Mouse (Mus musculus) skeletal muscle tissue, adult 2 months (tissue): ENCODE data around the gene Tmem33.

ENCODE experiments used
- DNase-seq: peaks from one replicate; pipeline ENCODE4 v3.0.0-alpha.2; 2012; ENCODE audit warnings: low read depth, low spot score

Tmem33 gene

DNA sequence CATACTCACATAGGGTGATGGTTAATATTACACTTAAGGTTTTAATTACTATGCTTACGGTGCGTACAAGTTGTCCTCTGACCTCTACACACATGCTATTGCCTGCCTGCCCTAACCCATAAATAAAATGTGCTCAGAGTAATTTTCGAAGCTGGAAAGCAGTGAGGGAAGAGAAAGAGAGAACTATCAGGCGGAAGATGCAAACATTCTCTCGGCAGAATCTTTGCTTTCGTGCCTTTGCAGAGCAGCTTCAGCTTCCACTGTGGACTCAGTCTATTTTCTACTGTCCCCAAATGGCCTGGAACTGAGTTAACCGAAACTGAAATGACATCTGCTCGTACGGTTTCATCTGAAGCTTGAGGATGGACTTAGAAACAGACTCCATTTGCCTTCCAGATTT is 1.9 kb upstream of the Tmem33 start:
- no peak for DNase-seq

DNA sequence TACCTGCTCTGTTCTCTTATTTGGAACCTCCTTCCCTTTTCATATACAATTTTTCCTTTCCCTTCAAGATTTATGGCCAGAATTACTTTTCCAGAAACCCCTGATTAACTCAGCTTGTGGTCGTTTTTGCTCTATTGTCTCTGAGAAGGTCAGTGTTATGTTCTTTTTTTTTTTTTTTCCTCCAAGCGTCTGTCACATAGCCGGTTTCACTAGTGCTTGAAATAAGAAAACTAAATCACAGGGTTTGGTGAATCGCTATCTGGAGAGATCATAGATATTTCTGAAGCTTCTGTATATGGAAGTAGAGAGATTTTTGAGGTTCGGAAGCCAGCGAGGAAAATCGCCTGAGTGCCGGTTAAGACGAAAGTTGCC is 220 bp upstream of the Tmem33 start:
- no peak for DNase-seq

DNA sequence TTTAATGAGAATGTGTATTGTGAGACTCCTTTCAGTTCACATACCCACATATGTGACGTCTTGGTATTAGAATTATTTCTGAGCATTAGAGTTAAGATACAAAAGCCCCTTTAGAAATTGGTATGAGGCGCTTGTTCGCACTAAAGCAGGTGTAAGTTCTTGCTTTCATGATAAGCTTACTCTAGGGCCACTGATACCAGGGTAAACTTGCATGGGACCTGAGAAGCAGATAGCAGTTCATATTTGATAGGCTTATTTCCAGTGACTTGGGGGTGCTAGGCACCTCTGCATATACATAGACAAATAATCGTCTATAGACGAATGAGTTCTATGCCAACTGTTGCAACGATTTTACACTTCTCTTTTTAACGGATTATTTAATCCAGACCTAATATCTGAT is 2.6 kb downstream of the Tmem33 start:
- DNase-seq: no peak

DNA sequence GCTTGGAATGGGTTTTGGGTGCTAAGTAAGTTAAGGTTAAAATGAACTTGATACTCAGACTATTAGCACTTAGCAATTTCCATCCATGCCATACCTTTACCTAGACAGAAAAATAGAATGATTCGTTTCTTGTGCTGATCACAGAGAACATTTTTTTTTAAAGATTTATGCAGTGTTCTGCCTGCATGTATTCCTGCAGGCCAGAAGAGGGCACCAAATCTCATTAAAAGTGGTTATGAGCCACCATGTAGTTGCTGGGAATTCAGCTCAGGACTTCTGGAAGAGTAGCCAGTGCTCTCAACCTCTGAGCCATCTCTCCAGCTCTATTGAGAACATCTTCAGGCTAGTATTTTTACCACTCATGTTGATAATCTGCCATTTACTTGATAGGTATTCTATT is 5.7 kb downstream of the Tmem33 start:
- DNase-seq: no peak

DNA sequence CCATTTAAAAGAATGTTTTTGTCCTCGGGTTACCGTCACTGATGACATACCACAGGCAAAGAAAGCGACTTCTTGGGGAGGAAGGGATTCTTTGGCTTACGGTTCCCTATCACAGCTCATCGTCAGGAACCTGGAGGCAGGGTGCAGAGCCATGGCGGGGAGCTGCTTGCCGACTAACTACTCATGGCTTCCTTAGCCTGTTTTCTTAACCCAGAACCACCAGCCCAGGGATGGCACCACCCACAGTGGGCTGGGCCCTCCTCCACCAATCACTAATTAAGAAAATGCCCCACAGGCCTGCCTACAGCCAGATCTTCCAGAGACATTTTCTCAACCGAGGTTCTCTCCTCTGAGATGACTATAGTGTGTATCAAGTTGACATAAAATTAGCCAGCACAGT is 8.9 kb downstream of the Tmem33 start:
- no peak for DNase-seq

DNA sequence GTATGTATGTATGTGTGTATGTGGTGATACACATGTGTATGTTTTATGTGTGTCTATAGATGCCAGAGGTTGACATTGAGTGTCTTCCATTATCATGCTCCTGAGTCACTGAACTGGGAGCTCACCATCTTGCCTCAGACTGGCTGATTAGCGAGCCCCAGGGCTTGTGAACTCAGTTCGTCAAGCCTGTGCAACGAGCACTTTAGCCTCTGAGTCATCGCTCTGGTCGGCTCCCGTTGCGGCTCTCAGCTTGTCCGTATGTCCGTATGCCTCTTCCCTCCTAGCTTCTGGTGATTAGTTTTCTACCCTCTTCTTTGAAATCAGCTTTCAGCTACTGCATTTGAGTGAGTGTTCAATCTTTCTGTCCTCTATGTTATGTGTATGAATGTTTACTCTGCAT is 19.0 kb downstream of the Tmem33 start:
- no peak for DNase-seq

DNA sequence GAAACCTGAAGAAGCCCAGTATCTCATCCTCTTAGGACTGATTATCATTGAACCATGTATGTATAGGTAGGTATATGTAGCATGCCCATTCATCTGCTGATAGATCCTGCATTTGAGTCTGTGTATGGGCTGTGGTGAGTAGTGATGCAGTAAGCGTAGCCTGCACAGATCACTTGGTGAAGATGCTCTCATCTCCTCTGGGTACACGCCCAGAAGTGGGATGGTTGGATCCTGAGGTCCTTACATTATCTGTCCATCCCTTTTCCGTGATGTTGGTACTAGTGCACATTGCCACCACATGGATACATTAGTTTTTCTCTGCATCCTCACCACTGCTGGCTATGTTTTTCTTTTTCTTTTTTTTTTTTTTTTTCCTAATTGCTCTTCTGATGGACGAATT is 19.5 kb downstream of the Tmem33 start:
- DNase-seq: no peak

DNA sequence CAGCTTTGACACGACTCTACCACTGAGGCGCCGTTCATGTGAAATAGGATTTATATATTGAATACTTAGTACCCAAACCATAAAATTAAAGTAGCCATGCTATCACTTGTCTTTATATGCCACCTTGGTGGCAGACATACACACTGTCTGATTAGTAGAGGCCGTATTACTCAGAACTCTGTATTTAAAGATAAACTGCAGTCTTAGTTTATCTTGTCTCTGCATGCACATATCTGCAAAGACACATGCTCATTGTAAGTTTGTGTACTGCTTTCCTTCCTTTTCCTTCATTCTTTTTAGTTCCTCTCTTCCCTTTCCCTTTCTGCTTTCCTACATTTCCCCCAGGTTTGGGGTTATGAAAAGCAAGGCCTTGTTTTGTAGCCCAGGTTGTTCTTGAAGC is 20.0 kb downstream of the Tmem33 start:
- no peak for DNase-seq

DNA sequence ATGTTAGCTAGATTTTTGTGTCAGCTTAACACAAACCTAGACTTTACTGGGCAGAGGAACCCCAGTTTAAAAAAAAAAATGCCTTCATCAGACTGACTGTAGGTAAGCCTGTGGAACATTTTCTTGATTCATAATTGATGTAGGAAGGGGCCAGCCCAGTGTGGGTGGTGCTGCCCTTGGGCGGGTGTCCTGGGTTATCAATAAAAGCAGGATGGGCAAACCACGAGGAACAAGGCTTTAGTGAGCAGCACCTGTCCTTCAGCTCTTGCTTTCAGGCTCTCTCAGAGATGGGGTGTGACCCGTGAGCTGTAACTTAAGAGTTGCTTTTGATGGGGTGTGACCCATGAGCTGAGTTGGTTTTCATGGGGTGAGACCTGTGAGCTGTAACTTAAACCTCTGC is 34.7 kb downstream of the Tmem33 start:
- DNase-seq: no peak

DNA sequence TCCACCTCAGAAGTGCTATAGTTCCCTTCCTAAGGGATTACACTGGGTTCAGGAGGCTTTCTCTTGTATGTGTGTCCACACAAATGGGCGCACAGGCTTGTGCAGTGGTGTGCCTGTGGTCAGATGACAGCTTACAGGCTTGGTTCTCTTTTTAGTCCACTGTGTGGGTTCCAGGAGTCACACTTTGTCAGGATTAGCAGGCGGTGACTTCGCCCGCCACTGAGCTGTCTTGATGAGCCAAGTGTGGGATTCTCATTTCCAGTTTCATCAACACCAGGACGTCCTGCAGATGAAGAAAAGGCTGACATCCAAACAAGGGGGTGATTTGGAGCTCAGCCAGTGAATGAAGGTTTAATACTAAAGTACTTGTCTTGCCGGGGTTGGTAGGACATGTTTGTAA is 35.3 kb downstream of the Tmem33 start:
- DNase-seq: no peak

DNA sequence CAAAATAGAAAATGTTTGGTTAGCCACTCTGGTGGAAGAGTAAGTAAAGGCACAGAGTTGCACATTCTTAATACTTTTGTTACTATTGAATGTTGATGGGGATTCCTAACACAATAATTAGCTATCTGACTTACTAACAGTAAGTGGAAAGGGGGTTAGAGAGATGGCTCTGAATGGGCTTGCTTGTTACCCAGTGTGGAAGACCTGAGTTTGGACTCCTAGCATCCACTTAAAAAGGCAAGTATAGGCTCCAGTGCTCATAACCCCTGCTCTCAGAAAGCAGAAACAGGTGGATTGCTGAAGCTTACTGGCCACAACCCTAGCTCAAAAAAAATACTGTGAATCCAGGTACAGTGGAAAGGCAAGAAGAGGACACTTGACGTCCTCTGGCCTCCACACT is 35.8 kb downstream of the Tmem33 start:
- no peak for DNase-seq

DNA sequence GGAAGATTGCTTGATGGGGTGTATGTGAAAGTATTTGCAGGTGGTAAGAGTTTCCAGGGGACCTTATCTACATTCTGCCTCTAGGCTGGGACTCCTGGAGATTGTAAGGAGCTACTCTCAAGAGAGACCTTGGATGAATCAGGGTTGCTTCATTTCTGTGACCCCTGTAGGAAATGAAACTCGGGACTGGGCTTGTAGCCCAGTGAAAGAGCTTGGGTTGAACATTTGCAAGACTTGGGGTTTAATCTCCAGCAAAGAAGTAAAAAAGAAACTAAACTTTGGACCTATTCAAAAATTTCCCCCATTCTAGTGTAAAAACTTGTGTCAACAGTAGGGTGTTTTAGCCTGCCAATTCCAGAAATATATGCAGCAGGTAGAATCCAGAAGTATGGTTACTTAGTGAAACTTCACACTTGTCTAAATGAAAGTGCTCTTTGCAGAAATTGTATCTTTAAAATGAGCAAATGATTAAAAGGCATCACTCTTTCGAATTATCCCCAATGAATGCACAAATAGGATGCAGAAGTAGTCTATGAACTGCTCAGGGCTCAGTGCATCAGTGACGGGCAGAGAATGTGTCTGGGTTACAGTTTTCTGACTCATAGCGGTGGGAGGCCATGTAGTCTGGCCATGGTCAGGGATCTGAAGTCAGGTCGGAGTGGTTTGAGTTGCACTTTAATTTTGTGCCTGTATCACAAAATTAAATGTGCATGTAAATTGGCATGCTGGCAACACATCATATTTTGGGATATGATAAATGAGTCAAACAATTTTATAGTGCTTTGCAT is 36.9 kb downstream of the Tmem33 start:
- no peak for DNase-seq

DNA sequence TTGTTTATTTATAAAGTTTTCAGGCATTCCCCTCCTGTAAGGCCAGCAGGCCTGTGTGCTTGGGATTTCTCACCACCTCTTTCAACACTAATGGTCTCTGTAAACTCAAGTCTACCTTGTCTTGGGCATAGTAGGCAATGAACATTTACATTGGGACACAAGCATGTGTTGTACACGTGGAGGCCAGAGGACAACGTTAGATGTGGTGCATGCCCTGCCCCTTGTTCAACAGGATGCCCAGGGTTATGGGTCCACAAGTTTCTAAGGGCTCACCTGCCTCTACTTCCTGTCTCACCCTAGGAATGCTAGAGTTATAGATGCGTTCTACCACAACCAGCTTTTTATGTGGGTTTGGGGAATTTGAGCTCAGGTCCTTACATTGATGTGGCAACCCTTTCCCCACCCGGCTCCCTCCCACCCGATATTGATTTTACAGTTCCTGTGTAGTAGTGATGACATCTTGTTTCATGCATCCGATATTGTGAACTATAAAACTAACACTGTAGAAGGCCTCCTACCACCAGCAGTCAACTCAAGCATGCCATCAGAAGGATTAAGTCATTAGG is 39.6 kb downstream of the Tmem33 start:
- no peak for DNase-seq

DNA sequence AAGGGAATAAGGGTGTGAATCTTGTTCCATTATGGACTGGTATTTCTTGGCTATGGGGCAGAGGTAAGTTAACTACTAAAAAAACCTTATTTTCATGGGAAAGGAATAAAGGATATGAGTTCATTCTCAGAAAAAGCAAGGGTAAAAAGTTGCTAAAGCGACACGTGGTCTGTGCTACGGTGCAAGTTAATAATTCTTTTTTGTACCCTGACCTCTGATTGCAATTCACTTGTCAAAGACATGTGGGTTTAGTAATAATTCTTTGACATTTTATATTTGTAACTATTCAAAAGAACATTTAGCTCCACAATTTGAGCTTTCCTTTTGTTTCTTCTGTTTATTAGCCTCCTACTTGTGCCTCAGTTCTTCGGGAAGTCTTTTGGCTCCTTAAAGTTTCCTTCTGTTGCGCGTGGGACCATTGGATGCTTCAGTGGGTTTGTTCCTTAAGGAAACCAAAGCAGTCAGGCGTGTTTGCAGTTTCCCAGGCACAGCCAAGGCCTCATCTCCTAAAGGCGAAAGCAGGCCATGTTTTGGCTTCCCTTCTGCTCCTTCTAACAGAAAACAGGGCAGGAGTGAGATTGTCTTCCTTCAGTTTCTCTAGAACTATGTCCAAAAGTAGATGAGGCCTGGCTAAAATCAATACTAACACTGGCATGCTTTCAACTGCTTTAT is 40.7 kb downstream of the Tmem33 start:
- no peak for DNase-seq

DNA sequence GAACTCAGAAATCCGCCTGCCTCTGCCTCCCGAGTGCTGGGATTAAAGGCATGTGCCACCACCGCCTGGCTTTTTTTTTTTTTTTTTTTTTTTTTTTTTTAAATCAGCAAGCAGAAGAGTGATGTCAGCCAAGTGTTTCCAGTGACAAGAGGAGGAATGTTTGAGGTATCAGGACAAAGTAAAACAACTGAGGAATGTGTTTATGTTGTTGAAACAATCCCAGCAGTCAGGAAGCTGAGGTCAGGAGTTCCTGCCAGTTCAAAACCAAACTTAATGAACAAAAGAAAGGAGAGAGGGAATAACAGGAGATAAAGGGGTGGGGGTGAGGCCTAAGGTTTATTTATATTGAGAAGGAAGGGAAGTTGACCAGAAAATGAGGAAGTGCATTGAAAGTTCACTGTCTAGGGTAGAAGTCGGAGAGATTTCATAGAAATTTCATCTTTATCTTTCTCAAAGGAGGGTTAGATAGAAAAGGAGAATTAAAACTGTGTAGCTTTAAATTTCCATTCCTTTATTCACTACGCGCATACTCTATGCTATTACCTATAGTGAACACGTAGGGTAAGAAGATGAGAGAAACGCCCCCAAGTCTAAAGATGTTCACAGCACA is 41.5 kb downstream of the Tmem33 start:
- DNase-seq: no peak

DNA sequence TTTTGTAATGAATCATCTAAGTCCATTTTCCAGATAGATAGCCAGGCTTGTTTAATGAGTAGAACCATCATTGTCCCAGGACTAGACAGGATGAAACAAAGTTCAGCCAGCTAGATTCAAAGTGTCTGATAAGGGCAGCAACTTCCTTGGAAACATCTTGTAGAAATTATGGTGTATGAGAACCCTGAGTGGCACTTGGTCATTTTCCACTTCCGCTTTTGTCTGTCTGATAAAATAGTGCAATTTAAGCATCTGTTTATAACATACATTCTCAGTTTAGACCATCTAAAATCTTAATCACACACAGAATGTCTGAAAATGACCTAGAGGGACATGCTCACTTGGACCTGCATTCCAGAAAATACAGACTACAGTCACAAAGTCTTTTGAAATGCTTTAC is 43.5 kb downstream of the Tmem33 start:
- DNase-seq: no peak

DNA sequence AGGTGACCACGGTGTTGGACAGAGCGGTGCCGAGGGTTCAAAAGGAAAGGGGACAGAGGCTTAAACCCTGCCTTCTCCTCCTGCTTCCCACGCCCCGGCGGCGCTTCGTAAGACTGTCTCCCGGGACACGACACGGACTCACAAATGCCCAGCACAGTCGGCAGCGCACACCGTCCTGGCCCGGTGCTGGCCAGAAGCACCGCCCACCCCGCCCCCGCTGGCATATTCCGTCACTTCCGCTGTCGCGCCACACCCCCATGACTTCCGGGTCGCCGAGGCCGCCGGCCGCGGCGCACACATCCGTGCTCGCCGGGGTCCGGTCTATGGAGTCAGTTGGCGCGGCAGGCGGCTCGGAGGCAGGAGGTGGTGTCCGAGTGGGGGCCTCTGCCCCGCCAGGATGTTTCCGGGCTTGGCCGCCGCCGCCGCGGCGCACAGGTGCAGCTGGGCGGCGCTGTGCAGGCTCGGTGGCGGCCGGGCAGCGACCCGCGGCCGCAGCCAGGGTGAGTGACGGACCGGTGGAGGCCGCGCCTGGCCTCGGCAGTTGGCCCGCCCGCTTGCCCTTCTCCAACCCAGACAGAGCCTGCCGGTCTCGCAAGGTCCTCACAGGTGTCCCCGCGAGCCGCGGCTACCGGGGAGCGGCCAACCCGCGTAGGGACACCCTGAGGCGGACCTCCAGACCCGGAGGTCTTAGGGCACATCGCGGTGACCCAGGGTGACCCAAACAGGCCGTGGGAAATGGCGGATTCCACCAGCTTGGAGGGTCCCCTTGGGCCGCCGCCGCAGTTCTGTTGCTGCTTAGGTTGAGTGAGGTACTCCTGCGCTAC is 46.5 kb downstream of the Tmem33 start, which contains the start of gene Slc30a9:
Gene Slc30a9, plus strand, starts transcription at position 258 of the 824 bp plus-strand sequence.
- peak; percentile 83 for DNase-seq

DNA sequence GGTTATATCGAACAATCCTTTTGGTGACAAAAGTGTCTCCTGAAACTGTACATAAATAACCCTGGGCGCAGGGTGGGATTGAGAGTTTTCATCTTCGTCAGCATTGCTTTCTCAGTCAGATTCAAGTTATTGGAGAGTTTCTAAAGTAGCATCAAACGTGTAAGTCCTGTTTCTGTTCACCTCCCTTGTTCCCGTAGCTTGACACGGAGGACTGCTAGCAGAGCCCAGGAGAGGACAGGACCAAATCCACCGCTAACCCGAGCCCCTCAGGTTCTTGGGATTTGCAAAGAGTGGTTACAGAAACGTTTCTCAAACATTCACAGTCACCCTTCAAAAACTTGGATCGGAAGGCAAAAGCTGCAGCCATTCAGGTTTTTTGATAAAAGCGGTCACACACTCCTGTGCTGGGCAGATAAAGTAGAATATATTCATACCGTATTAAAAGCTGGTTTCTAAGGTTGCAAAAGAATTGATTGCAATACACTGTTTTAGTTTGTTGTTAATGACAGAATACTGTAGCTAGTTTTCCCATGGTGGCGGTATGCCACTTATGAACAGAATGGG is 47.4 kb downstream of the Tmem33 start:
- no peak for DNase-seq

DNA sequence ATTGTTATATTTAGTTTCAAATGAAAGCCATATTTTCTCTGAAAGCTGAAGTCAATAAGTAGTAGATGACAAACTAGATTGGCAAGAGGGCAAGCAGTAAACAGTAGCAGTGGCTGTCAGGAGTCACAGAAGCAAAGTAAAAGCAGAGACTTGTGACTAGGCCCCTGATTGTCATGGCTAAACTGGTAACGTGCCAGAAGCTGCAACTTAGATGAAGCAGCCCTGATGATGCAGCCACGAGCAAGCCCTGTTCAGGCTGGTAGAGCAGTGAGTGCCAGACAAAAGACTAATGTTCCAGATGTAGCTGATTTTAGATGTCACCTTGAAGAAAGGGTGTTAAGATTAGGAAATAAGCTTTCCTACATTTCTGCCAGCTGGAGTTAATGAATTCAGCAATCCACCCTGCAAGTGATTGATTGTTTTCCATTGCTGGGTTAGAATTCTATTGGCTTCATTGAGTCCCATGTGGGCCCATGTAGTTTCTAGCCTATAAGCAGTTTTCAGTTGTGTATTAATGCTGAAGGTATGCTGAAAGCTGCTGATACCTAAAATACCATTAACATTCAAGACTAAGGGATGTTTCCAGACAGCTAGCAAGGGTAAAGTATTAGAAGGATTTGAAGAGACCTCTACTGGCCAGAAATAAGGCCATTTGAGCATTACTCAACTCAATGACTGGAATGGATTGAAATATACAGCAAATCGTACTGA is 51.6 kb downstream of the Tmem33 start:
- no peak for DNase-seq

DNA sequence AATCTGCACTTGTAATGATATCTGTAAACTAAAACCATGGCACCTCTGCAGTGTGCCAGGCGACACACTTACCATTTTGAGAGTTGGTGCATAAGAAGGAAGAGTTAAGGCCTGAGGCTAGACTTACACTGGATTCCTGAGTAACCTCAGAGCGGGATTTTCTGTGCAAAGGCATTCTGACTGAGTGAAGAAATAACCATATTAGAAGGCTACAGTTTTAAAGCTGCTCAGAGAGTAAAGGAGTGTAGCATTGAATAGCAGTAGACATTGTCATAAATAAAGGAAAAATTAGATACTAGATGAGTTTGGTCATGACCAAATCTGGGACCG is 52.1 kb downstream of the Tmem33 start:
- DNase-seq: no peak

DNA sequence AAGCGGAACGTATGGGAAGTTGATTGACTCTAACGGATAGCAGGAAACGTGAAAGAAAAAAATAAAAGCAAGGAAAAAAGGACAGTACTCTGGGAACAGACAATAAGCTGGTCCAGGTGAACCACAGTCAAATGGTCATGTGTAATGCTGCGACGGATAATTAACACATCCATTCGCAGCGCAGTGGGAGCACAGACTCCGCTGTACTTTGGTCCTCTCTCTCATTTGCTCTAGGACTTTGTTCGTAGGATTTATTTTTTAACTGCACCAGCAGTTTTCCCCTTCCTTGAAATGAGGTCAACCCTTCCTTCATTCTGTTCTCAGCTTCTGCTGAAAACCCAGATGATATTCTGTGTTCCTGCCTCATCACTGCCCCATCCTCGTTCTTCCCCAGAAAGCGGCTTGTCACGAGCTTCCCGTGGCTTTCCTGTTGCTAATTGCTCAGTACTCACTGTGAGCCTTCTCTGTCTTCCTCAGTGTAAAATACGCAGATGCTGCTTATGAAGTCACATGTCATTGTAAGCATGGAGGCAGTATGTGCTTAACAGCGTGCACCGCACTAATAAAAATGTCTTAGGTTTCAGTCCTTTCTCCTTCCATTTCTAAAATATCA is 61.4 kb downstream of the Tmem33 start:
- no peak for DNase-seq
